In genomic region chr14:62235969-62236368, GRCm38 (mm10) we compare ENCODE assay signal across 15 mouse cellular contexts. TPM values are rescaled to one million over a fixed set of nuclear protein-coding genes. Genes with fewer than 3 reads are reported as not detected.
DNase-seq lines count a peak whose midpoint lies in the region; ATAC-seq and TF ChIP-seq lines count a peak whose summit lies in the region.
"Had no signal": no experiment of that assay in that cellular context is flagged by ENCODE, and none has a peak within 500 bp of the region (broad histone marks: within the 10 kb centered on the region; RNA-seq: fewer than 3 reads in every experiment).

No protein-coding gene starts in this region.

- H3K4me1 ChIP-seq in hindbrain, embryonic 10.5 days (replicated peaks), result peaks cover 2% of the 10 kb centered on the region
- H3K4me1 ChIP-seq in hindbrain, embryonic 12.5 days, result peaks cover 3% of the 10 kb centered on the region; the same call in 1 of the 2 replicates
- no peaks in the 10 kb centered on the region for H3K4me1 ChIP-seq in hindbrain, postnatal 0 days (ENCODE audit: insufficient read depth, low read length)

- no peaks in the 10 kb centered on the region for H3K27me3 ChIP-seq in hindbrain, embryonic 10.5 days (ENCODE audit: insufficient read depth, poor library complexity, severe bottlenecking)
- H3K27me3 ChIP-seq in hindbrain, embryonic 12.5 days, result no peaks in the 10 kb centered on the region
- H3K27me3 ChIP-seq in hindbrain, postnatal 0 days (ENCODE audit: insufficient read depth, low read length), result no peaks in the 10 kb centered on the region
- H3K27me3 ChIP-seq: heart, embryonic 12.5 days had no signal

- WGBS in hindbrain, embryonic 10.5 days, result 64% methylated on average over 7 of the region's 7 CpGs
- 58% methylated on average over 7 of the region's 7 CpGs for WGBS in hindbrain, embryonic 12.5 days
- WGBS in hindbrain, postnatal 0 days, result 48% methylated on average over 7 of the region's 7 CpGs

- no peak for TF ChIP-seq CTCF in hindbrain, postnatal 0 days (IDR thresholded peaks at IDR 0.05; ENCODE audit: low read depth)

- no peak overlapping the region for H3K4me2 ChIP-seq in hindbrain, embryonic 12.5 days (replicated peaks)
- H3K4me2 ChIP-seq in hindbrain, postnatal 0 days (ENCODE audit: low read depth, low read length), result no peak overlapping the region
- H3K4me2 ChIP-seq: heart, embryonic 12.5 days had no signal

- peak; percentile 9 for DNase-seq in hindbrain, embryonic 10.5 days (ENCODE audit: low spot score)
- peak; percentile 25 for DNase-seq in retina, postnatal 1 day
- DNase-seq in retina, embryonic 14.5 days (ENCODE audit: low spot score), result no peak
- DNase-seq in hindbrain, postnatal 0 days (ENCODE audit: low spot score), result peak; percentile 61
- no peak for DNase-seq in kidney, adult 8-10 months
- DNase-seq in spleen, postnatal 4 days (ENCODE audit: low spot score in 2 of 2), result no peak
- DNase-seq: cerebellum, adult 11 months; gastrocnemius, postnatal 25 days; kidney, adult 9 months; lung, adult 2 months; thymus, adult 18-20 months had no signal

- ATAC-seq in hindbrain, embryonic 12.5 days (ENCODE audit: low FRiP score), result no peak
- peak; percentile 62 for ATAC-seq in hindbrain, postnatal 0 days
- ATAC-seq: activated CD4-positive, CD25-positive, alpha-beta regulatory T cell, adult 4 months had no signal

- H3K27ac ChIP-seq in hindbrain, embryonic 10.5 days, result no peak overlapping the region
- H3K27ac ChIP-seq in hindbrain, embryonic 12.5 days, result no peak overlapping the region
- no peak overlapping the region for H3K27ac ChIP-seq in hindbrain, postnatal 0 days
- H3K27ac ChIP-seq: layer of hippocampus, adult 2 months had no signal

- H3K9ac ChIP-seq in hindbrain, embryonic 12.5 days, result no peak overlapping the region
- H3K9ac ChIP-seq in hindbrain, postnatal 0 days (replicated peaks; ENCODE audit: low read length), result no peak overlapping the region
- H3K9ac ChIP-seq: heart, embryonic 12.5 days had no signal

- no peak overlapping the region for H3K4me3 ChIP-seq in hindbrain, embryonic 10.5 days
- H3K4me3 ChIP-seq in hindbrain, embryonic 12.5 days, result no peak overlapping the region
- H3K4me3 ChIP-seq in hindbrain, postnatal 0 days (ENCODE audit: low read length), result no peak overlapping the region
- H3K4me3 ChIP-seq: heart, embryonic 12.5 days; layer of hippocampus, adult 2 months had no signal

- no peaks in the 10 kb centered on the region for H3K9me3 ChIP-seq in hindbrain, embryonic 10.5 days
- H3K9me3 ChIP-seq in hindbrain, embryonic 12.5 days (replicated peaks), result no peaks in the 10 kb centered on the region
- no peaks in the 10 kb centered on the region for H3K9me3 ChIP-seq in hindbrain, postnatal 0 days (ENCODE audit: low read length)
- H3K9me3 ChIP-seq: heart, embryonic 12.5 days had no signal

- no peaks in the 10 kb centered on the region for H3K36me3 ChIP-seq in hindbrain, embryonic 10.5 days
- H3K36me3 ChIP-seq in hindbrain, embryonic 12.5 days, result no peaks in the 10 kb centered on the region
- no peaks in the 10 kb centered on the region for H3K36me3 ChIP-seq in hindbrain, postnatal 0 days (ENCODE audit: insufficient read depth, low read length)
- H3K36me3 ChIP-seq: heart, embryonic 12.5 days had no signal

RNA-seq across cellular contexts. Expression of gene Rnaseh2b, which starts 56.4 kb away (rescaled TPM):
- 60.7 TPM in 2 replicates for polyA plus RNA-seq in hindbrain, embryonic 10.5 days (2016; fragmentation: Nextera tagmentation; extraction: Ambion mirVana)
- 37.4 and 43.9 TPM in 2 replicates for polyA plus RNA-seq in hindbrain, embryonic 12.5 days (2016; fragmentation: Nextera tagmentation; extraction: Ambion mirVana)
- total RNA-seq in hindbrain, postnatal 0 days (2014; rRNA removed), result 20.4 and 22.3 TPM in 2 replicates
- 40.8 and 42.5 TPM in 2 replicates for polyA plus RNA-seq in hindbrain, postnatal 0 days (2015; fragmentation: Nextera tagmentation; extraction: Ambion mirVana)

RNA-seq across cellular contexts. Expression of gene Dleu7, which starts 56.9 kb away (rescaled TPM):
- polyA plus RNA-seq in hindbrain, embryonic 10.5 days (2016; fragmentation: Nextera tagmentation; extraction: Ambion mirVana), result 1.8 and 1.9 TPM in 2 replicates
- polyA plus RNA-seq in hindbrain, embryonic 12.5 days (2016; fragmentation: Nextera tagmentation; extraction: Ambion mirVana), result 1.6 and 2.5 TPM in 2 replicates
- total RNA-seq in hindbrain, postnatal 0 days (2014; rRNA removed), result 22.1 and 31.2 TPM in 2 replicates
- 16.2 and 16.8 TPM in 2 replicates for polyA plus RNA-seq in hindbrain, postnatal 0 days (2015; fragmentation: Nextera tagmentation; extraction: Ambion mirVana)
- total RNA-seq: gastrocnemius, postnatal 25 days had no signal
- polyA plus RNA-seq: activated CD4-positive, CD25-positive, alpha-beta regulatory T cell, adult 4 months; lung, adult 2 months had no signal

Comparison
In these comparisons a context has a peak if more than half of its experiments do, and no peak if none do; other contexts are left out.
1. DNase-seq: peak in hindbrain, embryonic 10.5 days (single experiment), retina, postnatal 1 day (single experiment) and hindbrain, postnatal 0 days (single experiment); none in retina, embryonic 14.5 days (single experiment), kidney, adult 8-10 months (0 of 2) and spleen, postnatal 4 days (0 of 2).